Mouse (Mus musculus) urinary bladder, adult 2 months (tissue): ENCODE data around the gene Stx1a. TPM values are rescaled to one million over a fixed set of nuclear protein-coding genes. Genes with fewer than 3 reads are reported as not detected.

Source experiments
- DNase-seq: peaks from one replicate; pipeline ENCODE4 v3.0.0; 2022; ENCODE audit warnings: low spot score
- polyA plus RNA-seq: library from polyadenylated mRNA; depleted of rRNA; stranded (reverse); fragments of >200 nt; gene quantifications from 2 replicates; pipeline ENCODE4 v1.2.3, GENCODE M21; 2012

Stx1a gene
- polyA plus RNA-seq, 1 experiment: 11.5 TPM

- no peak for DNase-seq
Measured at GRCm38 (mm10) chr5:135007802-135008571, 15.3 kb upstream of the Stx1a start.

GRCm38 (mm10) chr5:135008671-135009589 lies 14.4 kb upstream of the Stx1a start, which contains the start of gene Abhd11:
TSS of gene Abhd11 (plus strand) at chr5:135009152.
- peak; percentile 81 for DNase-seq

- no peak for DNase-seq
Measured at GRCm38 (mm10) chr5:135009590-135010319, 13.5 kb upstream of the Stx1a start.

- no peak for DNase-seq
Measured at GRCm38 (mm10) chr5:135010320-135010709, 13.0 kb upstream of the Stx1a start.

- no peak for DNase-seq
Measured at GRCm38 (mm10) chr5:135010841-135011743, 12.2 kb upstream of the Stx1a start.

GRCm38 (mm10) chr5:135011809-135012613 lies 11.3 kb upstream of the Stx1a start:
- no peak for DNase-seq

GRCm38 (mm10) chr5:135012671-135013441 lies 10.4 kb upstream of the Stx1a start:
- DNase-seq: peak; percentile 67

- peak; percentile 74 for DNase-seq
Measured at GRCm38 (mm10) chr5:135015497-135015896, 7.8 kb upstream of the Stx1a start.

GRCm38 (mm10) chr5:135016224-135016759 lies 7.0 kb upstream of the Stx1a start:
- no peak for DNase-seq

GRCm38 (mm10) chr5:135021814-135022213 lies 1.5 kb upstream of the Stx1a start:
- no peak for DNase-seq

GRCm38 (mm10) chr5:135024665-135025224 lies 1.5 kb downstream of the Stx1a start:
- no peak for DNase-seq

GRCm38 (mm10) chr5:135025899-135026298 lies 2.6 kb downstream of the Stx1a start:
- DNase-seq: no peak

- no peak for DNase-seq
Measured at GRCm38 (mm10) chr5:135029007-135029854, 5.9 kb downstream of the Stx1a start.

- no peak for DNase-seq
Measured at GRCm38 (mm10) chr5:135032581-135032980, 9.3 kb downstream of the Stx1a start.

GRCm38 (mm10) chr5:135034593-135034992 lies 11.3 kb downstream of the Stx1a start:
- DNase-seq: no peak

- DNase-seq: no peak
Measured at GRCm38 (mm10) chr5:135035608-135036359, 12.5 kb downstream of the Stx1a start.

GRCm38 (mm10) chr5:135037946-135038345 lies 14.7 kb downstream of the Stx1a start:
- DNase-seq: no peak
